Mouse (Mus musculus): Measurements from ENCODE around the gene Srsf1. TPM values are rescaled to one million over a fixed set of nuclear protein-coding genes. Genes with fewer than 3 reads are reported as not detected.

Srsf1 gene
- polyA plus RNA-seq, 1 experiment from 2014 or later: 446 TPM

GRCm38 (mm10) chr11:88027391-88028035 lies 19.7 kb upstream of the Srsf1 start:
- ATAC-seq (ENCODE audit: insufficient read depth): no peak
- no peak for TF ChIP-seq CTCF (IDR thresholded peaks at IDR 0.05; ENCODE audit: low read depth)
- WGBS: 75% methylated on average over 9 of the region's 9 CpGs

GRCm38 (mm10) chr11:88028193-88028684 lies 18.9 kb upstream of the Srsf1 start:
- no peaks in the 10 kb centered on the region for H3K27me3 ChIP-seq (ENCODE audit: insufficient read depth, low read length)
- no peak overlapping the region for H3K4me3 ChIP-seq (ENCODE audit: low read depth, low read length)
- no peaks in the 10 kb centered on the region for H3K36me3 ChIP-seq (ENCODE audit: insufficient read depth)
- no peak overlapping the region for H3K27ac ChIP-seq (ENCODE audit: low read depth)
- no peaks in the 10 kb centered on the region for H3K4me1 ChIP-seq (ENCODE audit: insufficient read depth)
- no peak overlapping the region for H3K9ac ChIP-seq
- WGBS: 23% methylated on average over 16 of the region's 16 CpGs
- H3K9me3 ChIP-seq (ENCODE audit: low read depth, low read length): no peaks in the 10 kb centered on the region
- H3K4me2 ChIP-seq: no peak overlapping the region
- no peak for DNase-seq
- ATAC-seq (ENCODE audit: insufficient read depth): no peak
- TF ChIP-seq CTCF (IDR thresholded peaks at IDR 0.05; ENCODE audit: low read depth): no peak

More at GRCm38 (mm10) chr11:88027391-88028035, 19.7 kb upstream of the Srsf1 start:
- no peaks in the 10 kb centered on the region for H3K4me1 ChIP-seq (ENCODE audit: insufficient read depth)
- H3K27ac ChIP-seq (ENCODE audit: low read depth): no peak overlapping the region
- peak; percentile 56 for DNase-seq
- no peak overlapping the region for H3K9ac ChIP-seq
- H3K4me3 ChIP-seq (ENCODE audit: low read depth, low read length): no peak overlapping the region
- no peaks in the 10 kb centered on the region for H3K27me3 ChIP-seq (ENCODE audit: insufficient read depth, low read length)
- no peaks in the 10 kb centered on the region for H3K36me3 ChIP-seq (ENCODE audit: insufficient read depth)
- no peak overlapping the region for H3K4me2 ChIP-seq
- no peaks in the 10 kb centered on the region for H3K9me3 ChIP-seq (ENCODE audit: low read depth, low read length)

- Histone ChIP-seq H3K9ac (no peak overlapping the region), H3K4me2 (no peak overlapping the region), H3K27me3 (ENCODE audit: insufficient read depth, low read length) (no peaks in the 10 kb centered on the region), H3K4me3 (ENCODE audit: low read depth, low read length) (no peak overlapping the region), H3K36me3 (ENCODE audit: insufficient read depth) (no peaks in the 10 kb centered on the region), H3K27ac (ENCODE audit: low read depth) (no peak overlapping the region), H3K9me3 (ENCODE audit: low read depth, low read length) (no peaks in the 10 kb centered on the region), H3K4me1 (ENCODE audit: insufficient read depth) (no peaks in the 10 kb centered on the region)
- no peak for ATAC-seq (ENCODE audit: insufficient read depth)
- WGBS: 83% methylated on average over 7 of the region's 7 CpGs
- no peak for DNase-seq
- no peak for TF ChIP-seq CTCF (IDR thresholded peaks at IDR 0.05; ENCODE audit: low read depth)
Observed at GRCm38 (mm10) chr11:88030219-88030618, 17.0 kb upstream of the Srsf1 start.

- no peaks in the 10 kb centered on the region for H3K4me1 ChIP-seq (ENCODE audit: insufficient read depth)
- ATAC-seq (ENCODE audit: insufficient read depth) (no peak), DNase-seq (no peak)
- H3K36me3 ChIP-seq (ENCODE audit: insufficient read depth): no peaks in the 10 kb centered on the region
- WGBS: 41% methylated on average over 2 of the region's 2 CpGs
- no peak overlapping the region for H3K4me2 ChIP-seq
- TF ChIP-seq CTCF (IDR thresholded peaks at IDR 0.05; ENCODE audit: low read depth): no peak
- H3K4me3 ChIP-seq (ENCODE audit: low read depth, low read length): no peak overlapping the region
- no peak overlapping the region for H3K27ac ChIP-seq (ENCODE audit: low read depth)
- no peaks in the 10 kb centered on the region for H3K27me3 ChIP-seq (ENCODE audit: insufficient read depth, low read length)
- no peak overlapping the region for H3K9ac ChIP-seq
- no peaks in the 10 kb centered on the region for H3K9me3 ChIP-seq (ENCODE audit: low read depth, low read length)
Observed at GRCm38 (mm10) chr11:88030836-88031235, 16.3 kb upstream of the Srsf1 start.

GRCm38 (mm10) chr11:88031753-88032152 lies 15.4 kb upstream of the Srsf1 start:
- no peak overlapping the region for H3K4me2 ChIP-seq
- H3K4me3 ChIP-seq (ENCODE audit: low read depth, low read length): no peak overlapping the region
- H3K27me3 ChIP-seq (ENCODE audit: insufficient read depth, low read length): no peaks in the 10 kb centered on the region
- no peak overlapping the region for H3K9ac ChIP-seq
- H3K9me3 ChIP-seq (ENCODE audit: low read depth, low read length): no peaks in the 10 kb centered on the region
- H3K27ac ChIP-seq (ENCODE audit: low read depth): no peak overlapping the region
- no peaks in the 10 kb centered on the region for H3K4me1 ChIP-seq (ENCODE audit: insufficient read depth)
- no peak for DNase-seq
- no peak for ATAC-seq (ENCODE audit: insufficient read depth)
- TF ChIP-seq CTCF (IDR thresholded peaks at IDR 0.05; ENCODE audit: low read depth): no peak
- no peaks in the 10 kb centered on the region for H3K36me3 ChIP-seq (ENCODE audit: insufficient read depth)
- WGBS: 93% methylated on average over 5 of the region's 5 CpGs

- Histone ChIP-seq H3K9ac (no peak overlapping the region), H3K9me3 (ENCODE audit: low read depth, low read length) (no peaks in the 10 kb centered on the region), H3K4me1 (ENCODE audit: insufficient read depth) (no peaks in the 10 kb centered on the region), H3K27me3 (ENCODE audit: insufficient read depth, low read length) (no peaks in the 10 kb centered on the region), H3K36me3 (ENCODE audit: insufficient read depth) (no peaks in the 10 kb centered on the region), H3K27ac (ENCODE audit: low read depth) (no peak overlapping the region), H3K4me3 (ENCODE audit: low read depth, low read length) (no peak overlapping the region), H3K4me2 (no peak overlapping the region)
- TF ChIP-seq CTCF (IDR thresholded peaks at IDR 0.05; ENCODE audit: low read depth): no peak
- ATAC-seq (ENCODE audit: insufficient read depth) (no peak), DNase-seq (no peak)
- 69% methylated on average over 7 of the region's 7 CpGs for WGBS
Observed at GRCm38 (mm10) chr11:88035970-88036369, 11.2 kb upstream of the Srsf1 start.

- 70% methylated on average over 10 of the region's 10 CpGs for WGBS
- no peaks in the 10 kb centered on the region for H3K4me1 ChIP-seq (ENCODE audit: insufficient read depth)
- no peak for ATAC-seq (ENCODE audit: insufficient read depth)
Observed at GRCm38 (mm10) chr11:88036761-88037251, 10.4 kb upstream of the Srsf1 start.

More at GRCm38 (mm10) chr11:88036761-88037251, 10.4 kb upstream of the Srsf1 start:
- Histone ChIP-seq H3K4me2 (no peak overlapping the region), H3K27me3 (ENCODE audit: insufficient read depth, low read length) (no peaks in the 10 kb centered on the region), H3K27ac (ENCODE audit: low read depth) (no peak overlapping the region; the same call in 1 of the 2 replicates), H3K4me3 (ENCODE audit: low read depth, low read length) (no peak overlapping the region), H3K36me3 (ENCODE audit: insufficient read depth) (no peaks in the 10 kb centered on the region), H3K9me3 (ENCODE audit: low read depth, low read length) (no peaks in the 10 kb centered on the region), H3K9ac (no peak overlapping the region)
- DNase-seq: no peak
- TF ChIP-seq CTCF (IDR thresholded peaks at IDR 0.05; ENCODE audit: low read depth): no peak

Data from lung, embryonic 14.5 days (tissue).